Mouse (Mus musculus): ENCODE data around the gene Crhr2. TPM values are rescaled to one million over a fixed set of nuclear protein-coding genes. Genes with fewer than 3 reads are reported as not detected.

Gene Crhr2
- polyA plus RNA-seq, 1 experiment from 2014 or later = 1.2 TPM

DNA sequence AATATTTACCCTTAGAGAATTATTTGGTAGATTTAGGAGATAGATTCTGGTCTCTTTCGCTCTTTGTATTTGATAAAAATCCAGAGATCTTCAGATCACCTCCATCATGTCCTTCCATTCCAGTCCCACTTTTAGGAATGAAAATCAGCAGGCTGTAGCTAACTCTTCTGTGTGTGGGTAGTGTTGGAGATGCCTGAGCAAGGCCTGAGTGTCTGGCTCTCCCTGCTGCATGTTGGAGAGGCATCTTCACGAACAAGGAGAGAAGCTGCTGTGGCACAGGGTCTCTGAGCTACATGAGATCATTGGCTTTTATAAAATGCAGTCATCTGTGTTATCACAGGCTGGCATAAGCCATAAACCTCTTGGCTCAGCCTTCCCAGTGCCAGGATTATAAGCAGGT is 66.9 kb downstream of the Crhr2 start:
- H3K9me3 ChIP-seq (ENCODE audit: control insufficient read depth, low read length) = no peaks in the 10 kb centered on the region
- H3K4me2 ChIP-seq (ENCODE audit: low read length) = no peak overlapping the region
- DNase-seq = no peak
- H3K36me3 ChIP-seq (ENCODE audit: control insufficient read depth, insufficient read depth, low read length) = peaks cover 90% of the 10 kb centered on the region
- H3K4me1 ChIP-seq (ENCODE audit: control insufficient read depth, insufficient read depth, low read length) = no peaks in the 10 kb centered on the region
- no peak overlapping the region for H3K9ac ChIP-seq (replicated peaks; ENCODE audit: low read length)
- no peak for ATAC-seq (ENCODE audit: low FRiP score, low TSS enrichment)
- no peak overlapping the region for H3K27ac ChIP-seq (replicated peaks; ENCODE audit: low read depth, low read length)
- no peak overlapping the region for H3K4me3 ChIP-seq (replicated peaks; ENCODE audit: low read depth, low read length)
- H3K27me3 ChIP-seq (ENCODE audit: control insufficient read depth, insufficient read depth, low read length) = no peaks in the 10 kb centered on the region
- 92% methylated on average over 2 of the region's 2 CpGs for WGBS

- Histone ChIP-seq H3K4me1 (ENCODE audit: control insufficient read depth, insufficient read depth, low read length) (no peaks in the 10 kb centered on the region), H3K27ac (replicated peaks; ENCODE audit: low read depth, low read length) (no peak overlapping the region), H3K4me3 (replicated peaks; ENCODE audit: low read depth, low read length) (no peak overlapping the region), H3K9me3 (ENCODE audit: control insufficient read depth, low read length) (no peaks in the 10 kb centered on the region), H3K27me3 (ENCODE audit: control insufficient read depth, insufficient read depth, low read length) (no peaks in the 10 kb centered on the region), H3K36me3 (ENCODE audit: control insufficient read depth, insufficient read depth, low read length) (peaks cover 97% of the 10 kb centered on the region), H3K4me2 (ENCODE audit: low read length) (no peak overlapping the region), H3K9ac (replicated peaks; ENCODE audit: low read length) (no peak overlapping the region)
- no peak for DNase-seq
- 94% methylated on average over 7 of the region's 7 CpGs for WGBS
- ATAC-seq (ENCODE audit: low FRiP score, low TSS enrichment) = no peak
Measured at GRCm38 (mm10) chr6:55064477-55064827, 68.4 kb downstream of the Crhr2 start.

DNA sequence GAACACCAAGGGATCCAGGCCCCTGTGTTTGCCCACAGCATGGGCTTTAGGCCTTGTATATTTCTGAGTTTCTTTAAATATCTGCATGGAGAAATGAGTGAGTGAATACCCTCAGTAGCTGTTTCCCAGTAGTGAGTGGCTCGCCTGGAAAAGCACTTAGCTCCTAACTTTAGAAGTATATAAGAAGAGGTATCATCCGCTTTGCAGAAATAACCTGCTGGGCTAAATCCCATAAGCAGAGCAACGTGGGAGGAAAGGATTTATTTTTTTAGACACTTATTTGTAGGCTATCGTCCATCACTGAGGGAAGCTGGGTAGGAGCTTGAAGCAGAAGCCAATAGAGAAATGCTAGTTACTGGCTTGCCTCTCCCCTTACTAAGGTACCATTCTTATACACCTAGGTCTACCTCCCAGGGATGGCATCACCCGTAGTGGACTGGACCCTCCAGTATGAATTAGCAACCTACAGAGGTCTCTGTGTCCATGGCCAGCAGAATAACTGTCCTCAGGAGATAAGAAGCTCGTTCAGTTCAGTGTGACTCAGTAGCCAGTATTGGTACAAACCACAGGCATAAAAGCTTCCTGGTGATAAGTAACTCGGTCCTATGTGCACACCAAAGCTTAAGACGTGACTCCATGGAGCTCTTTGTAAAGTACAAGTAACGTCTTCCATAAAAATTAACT is 68.9 kb downstream of the Crhr2 start:
- Histone ChIP-seq H3K9me3 (ENCODE audit: control insufficient read depth, low read length) (no peaks in the 10 kb centered on the region), H3K4me3 (replicated peaks; ENCODE audit: low read depth, low read length) (no peak overlapping the region), H3K27ac (replicated peaks; ENCODE audit: low read depth, low read length) (no peak overlapping the region), H3K27me3 (ENCODE audit: control insufficient read depth, insufficient read depth, low read length) (no peaks in the 10 kb centered on the region), H3K9ac (replicated peaks; ENCODE audit: low read length) (no peak overlapping the region), H3K36me3 (ENCODE audit: control insufficient read depth, insufficient read depth, low read length) (peaks cover 98% of the 10 kb centered on the region), H3K4me1 (ENCODE audit: control insufficient read depth, insufficient read depth, low read length) (no peaks in the 10 kb centered on the region), H3K4me2 (ENCODE audit: low read length) (no peak overlapping the region)
- 96% methylated on average over 9 of the region's 9 CpGs for WGBS
- DNase-seq (no peak), ATAC-seq (ENCODE audit: low FRiP score, low TSS enrichment) (no peak)

GRCm38 (mm10) chr6:55062200-55062599 is 70.6 kb downstream of the Crhr2 start:
- Histone ChIP-seq H3K27ac (replicated peaks; ENCODE audit: low read depth, low read length) (no peak overlapping the region), H3K4me3 (replicated peaks; ENCODE audit: low read depth, low read length) (no peak overlapping the region), H3K9ac (replicated peaks; ENCODE audit: low read length) (no peak overlapping the region), H3K4me1 (ENCODE audit: control insufficient read depth, insufficient read depth, low read length) (no peaks in the 10 kb centered on the region), H3K4me2 (ENCODE audit: low read length) (no peak overlapping the region), H3K27me3 (ENCODE audit: control insufficient read depth, insufficient read depth, low read length) (no peaks in the 10 kb centered on the region), H3K36me3 (ENCODE audit: control insufficient read depth, insufficient read depth, low read length) (peaks cover 96% of the 10 kb centered on the region), H3K9me3 (ENCODE audit: control insufficient read depth, low read length) (no peaks in the 10 kb centered on the region)
- DNase-seq (no peak), ATAC-seq (ENCODE audit: low FRiP score, low TSS enrichment) (no peak)
- WGBS = 91% methylated on average over 5 of the region's 5 CpGs

GRCm38 (mm10) chr6:55061328-55061727 is 71.5 kb downstream of the Crhr2 start:
- no peak overlapping the region for H3K9ac ChIP-seq (replicated peaks; ENCODE audit: low read length)
- no peaks in the 10 kb centered on the region for H3K9me3 ChIP-seq (ENCODE audit: control insufficient read depth, low read length)
- H3K27me3 ChIP-seq (ENCODE audit: control insufficient read depth, insufficient read depth, low read length) = no peaks in the 10 kb centered on the region
- DNase-seq (no peak), ATAC-seq (ENCODE audit: low FRiP score, low TSS enrichment) (no peak)
- H3K4me1 ChIP-seq (ENCODE audit: control insufficient read depth, insufficient read depth, low read length) = no peaks in the 10 kb centered on the region
- 94% methylated on average over 11 of the region's 11 CpGs for WGBS
- no peak overlapping the region for H3K4me3 ChIP-seq (replicated peaks; ENCODE audit: low read depth, low read length)
- H3K36me3 ChIP-seq (ENCODE audit: control insufficient read depth, insufficient read depth, low read length) = peaks cover 96% of the 10 kb centered on the region
- no peak overlapping the region for H3K27ac ChIP-seq (replicated peaks; ENCODE audit: low read depth, low read length)
- H3K4me2 ChIP-seq (ENCODE audit: low read length) = no peak overlapping the region

DNA sequence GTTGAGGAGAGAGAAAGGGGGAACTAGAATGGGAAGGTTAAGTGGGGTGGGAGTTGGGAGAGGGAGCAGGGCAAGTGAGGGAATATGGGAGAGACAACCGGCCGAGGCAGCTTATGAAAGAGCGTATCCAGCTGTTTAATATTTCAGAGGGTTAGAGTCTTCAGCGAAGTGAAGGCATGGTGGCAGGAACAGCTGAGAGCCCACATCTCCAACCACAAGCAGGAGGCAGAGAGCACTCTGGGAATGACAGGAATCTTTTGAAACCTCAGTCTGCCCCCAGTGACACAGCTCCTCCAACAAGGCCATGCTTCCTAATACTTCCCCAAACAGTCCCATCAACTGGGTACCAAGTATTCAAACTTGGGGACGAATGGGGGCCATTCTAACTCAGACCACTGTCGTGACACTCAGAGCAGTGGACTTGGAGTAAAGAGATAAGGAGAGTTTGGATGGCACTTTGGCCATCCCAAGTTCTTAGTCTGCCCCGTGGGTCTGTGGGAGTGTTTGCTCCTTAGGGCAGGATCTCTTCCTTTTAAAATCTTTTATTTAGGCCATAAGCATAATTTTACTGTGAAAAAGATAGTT is 72.5 kb downstream of the Crhr2 start:
- Histone ChIP-seq H3K27me3 (ENCODE audit: control insufficient read depth, insufficient read depth, low read length) (no peaks in the 10 kb centered on the region), H3K4me2 (ENCODE audit: low read length) (no peak overlapping the region), H3K4me3 (replicated peaks; ENCODE audit: low read depth, low read length) (no peak overlapping the region), H3K4me1 (ENCODE audit: control insufficient read depth, insufficient read depth, low read length) (no peaks in the 10 kb centered on the region), H3K36me3 (ENCODE audit: control insufficient read depth, insufficient read depth, low read length) (peaks cover 96% of the 10 kb centered on the region), H3K9me3 (ENCODE audit: control insufficient read depth, low read length) (no peaks in the 10 kb centered on the region), H3K9ac (replicated peaks; ENCODE audit: low read length) (no peak overlapping the region), H3K27ac (replicated peaks; ENCODE audit: low read depth, low read length) (no peak overlapping the region)
- DNase-seq = no peak
- WGBS = 94% methylated on average over 7 of the region's 7 CpGs
- ATAC-seq (ENCODE audit: low FRiP score, low TSS enrichment) = no peak

DNA sequence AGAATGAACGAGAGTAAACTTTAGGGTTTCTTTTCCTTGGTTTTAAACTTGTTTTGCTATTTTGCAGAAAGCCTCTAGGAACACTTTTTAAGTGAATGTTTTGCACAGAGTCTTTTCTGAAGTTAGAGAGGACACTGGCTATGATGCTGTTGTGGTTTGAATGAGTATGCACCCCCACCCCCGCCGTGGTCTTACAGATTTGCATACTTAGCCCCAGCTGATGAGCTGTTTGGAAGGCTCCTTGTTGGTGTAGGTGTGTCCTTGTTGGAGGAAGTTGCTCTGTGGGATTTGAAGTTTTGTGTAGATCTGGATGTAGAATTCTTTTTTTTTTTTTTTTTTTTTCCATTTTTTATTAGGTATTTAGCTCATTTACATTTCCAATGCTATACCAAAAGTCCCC is 75.4 kb downstream of the Crhr2 start:
- H3K4me2 ChIP-seq (ENCODE audit: low read length) = no peak overlapping the region
- 93% methylated on average over 3 of the region's 3 CpGs for WGBS
- H3K4me3 ChIP-seq (replicated peaks; ENCODE audit: low read depth, low read length) = no peak overlapping the region
- DNase-seq (no peak), ATAC-seq (ENCODE audit: low FRiP score, low TSS enrichment) (no peak)
- H3K4me1 ChIP-seq (ENCODE audit: control insufficient read depth, insufficient read depth, low read length) = no peaks in the 10 kb centered on the region
- no peaks in the 10 kb centered on the region for H3K27me3 ChIP-seq (ENCODE audit: control insufficient read depth, insufficient read depth, low read length)
- H3K27ac ChIP-seq (replicated peaks; ENCODE audit: low read depth, low read length) = no peak overlapping the region
- no peak overlapping the region for H3K9ac ChIP-seq (replicated peaks; ENCODE audit: low read length)
- H3K9me3 ChIP-seq (ENCODE audit: control insufficient read depth, low read length) = no peaks in the 10 kb centered on the region
- H3K36me3 ChIP-seq (ENCODE audit: control insufficient read depth, insufficient read depth, low read length) = peaks cover 94% of the 10 kb centered on the region

GRCm38 (mm10) chr6:55054491-55054890 is 78.3 kb downstream of the Crhr2 start:
- 94% methylated on average over 4 of the region's 4 CpGs for WGBS
- Histone ChIP-seq H3K4me2 (ENCODE audit: low read length) (no peak overlapping the region), H3K9ac (replicated peaks; ENCODE audit: low read length) (no peak overlapping the region), H3K4me3 (replicated peaks; ENCODE audit: low read depth, low read length) (no peak overlapping the region), H3K27me3 (ENCODE audit: control insufficient read depth, insufficient read depth, low read length) (no peaks in the 10 kb centered on the region), H3K9me3 (ENCODE audit: control insufficient read depth, low read length) (no peaks in the 10 kb centered on the region), H3K4me1 (ENCODE audit: control insufficient read depth, insufficient read depth, low read length) (no peaks in the 10 kb centered on the region), H3K27ac (replicated peaks; ENCODE audit: low read depth, low read length) (no peak overlapping the region), H3K36me3 (ENCODE audit: control insufficient read depth, insufficient read depth, low read length) (peaks cover 89% of the 10 kb centered on the region)
- DNase-seq (no peak), ATAC-seq (ENCODE audit: low FRiP score, low TSS enrichment) (no peak)

DNA sequence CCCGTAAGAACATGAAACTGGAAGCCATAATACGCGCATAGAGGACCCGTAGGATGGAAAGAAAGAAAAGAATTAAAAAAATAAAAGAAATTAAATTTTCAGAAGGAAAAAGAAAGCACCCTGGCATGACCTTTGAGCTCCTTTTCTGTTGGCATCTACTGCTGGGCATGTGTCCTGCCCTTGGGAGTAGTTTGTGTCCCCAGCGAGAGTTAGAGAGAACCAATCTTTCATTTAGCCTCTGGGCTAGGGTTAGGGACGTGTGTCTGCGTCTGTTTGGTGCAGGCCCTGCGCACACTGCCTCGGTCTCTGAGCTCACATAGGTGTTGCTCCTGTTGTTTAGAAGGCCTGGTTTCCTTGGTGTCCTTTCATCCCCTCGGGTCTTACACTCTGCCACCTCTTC is 83.6 kb downstream of the Crhr2 start:
- Histone ChIP-seq H3K9me3 (ENCODE audit: control insufficient read depth, low read length) (no peaks in the 10 kb centered on the region), H3K36me3 (ENCODE audit: control insufficient read depth, insufficient read depth, low read length) (peaks cover 62% of the 10 kb centered on the region), H3K9ac (replicated peaks; ENCODE audit: low read length) (no peak overlapping the region), H3K4me1 (ENCODE audit: control insufficient read depth, insufficient read depth, low read length) (0 out of 2 replicates have a peak, but pooled peaks cover 4% of the 10 kb centered on the region), H3K4me3 (replicated peaks; ENCODE audit: low read depth, low read length) (no peak overlapping the region), H3K27ac (replicated peaks; ENCODE audit: low read depth, low read length) (no peak overlapping the region), H3K27me3 (ENCODE audit: control insufficient read depth, insufficient read depth, low read length) (no peaks in the 10 kb centered on the region), H3K4me2 (ENCODE audit: low read length) (no peak overlapping the region)
- ATAC-seq (ENCODE audit: low FRiP score, low TSS enrichment) = no peak
- WGBS = 94% methylated on average over 10 of the region's 10 CpGs
- DNase-seq = no peak

Data from midbrain, embryonic 14.5 days (tissue).